Mouse (Mus musculus) heart, postnatal 25 days (tissue): ENCODE data around the gene Cyth2. TPM values are rescaled to one million over a fixed set of nuclear protein-coding genes. Genes with fewer than 3 reads are reported as not detected.

Source experiments
- DNase-seq: peaks from one replicate; pipeline ENCODE4 v3.0.0; 2022; ENCODE audit warnings: low spot score
- intact Hi-C: fragments of 180-260 bp; cut with DNase I; formaldehyde crosslinking; loops from one replicate; pipeline ENCODE4 v1.15.1; 2025
- total RNA-seq, 2 experiments: library from RNA; stranded (reverse); gene quantifications; 2 replicates each; pipeline ENCODE4 v1.2.3; 2021

The Cyth2 gene
- total RNA-seq, 2 experiments from 2014 or later, result 63.2 to 65.5 TPM

GRCm38 (mm10) chr7:45815323-45815983, 1.1 kb upstream of the Cyth2 start:
- DNase-seq, result no peak
- intact Hi-C loops, result no loop called here

DNA sequence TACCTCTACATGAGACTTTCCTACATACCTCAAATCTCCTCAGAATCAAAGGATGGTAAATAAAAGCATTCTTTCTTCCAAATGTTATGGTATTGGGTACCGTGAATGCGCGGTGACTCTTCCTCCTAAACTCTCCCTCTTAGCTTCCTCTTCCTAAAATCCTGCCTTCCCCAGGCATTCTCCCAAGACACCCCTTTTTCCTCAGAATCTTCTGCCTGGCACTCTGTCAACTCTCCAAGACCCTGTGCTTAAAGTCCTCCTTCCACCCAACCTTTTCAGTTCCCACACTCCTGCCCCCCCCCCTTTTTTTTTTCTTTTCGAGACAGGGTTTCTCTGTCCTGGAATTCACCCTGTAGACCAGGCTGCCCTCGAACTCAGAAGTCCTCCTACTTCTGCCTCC, 460 bp upstream of the Cyth2 start:
- DNase-seq, result no peak
- intact Hi-C loops, result no loop called here

DNA sequence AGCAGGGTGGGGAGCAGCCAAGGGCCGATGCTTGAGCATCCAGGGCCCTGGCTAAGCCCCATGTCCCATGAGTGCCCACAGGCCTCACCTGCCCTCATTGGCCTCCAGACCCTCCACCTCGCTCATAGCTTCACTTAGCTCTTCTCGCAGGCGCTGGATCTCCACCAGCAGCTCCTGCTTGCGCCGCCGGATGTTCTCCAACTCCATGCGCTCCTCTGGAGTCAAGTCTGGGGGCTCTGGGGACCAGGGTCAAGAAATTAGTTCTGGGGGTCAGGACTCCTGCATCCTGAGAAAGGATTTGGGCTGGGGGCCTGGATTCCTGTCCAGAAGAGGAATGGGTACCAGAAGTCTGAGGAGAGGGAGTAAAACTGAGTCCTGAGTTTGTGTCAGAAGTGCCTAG, 1.5 kb downstream of the Cyth2 start:
- DNase-seq, result no peak
- intact Hi-C loops, result loop anchor here (2.0 kb wide), 1 partner anchor 18 kb away; the partner anchor contains the start of gene Grwd1

- intact Hi-C loops, result no loop called here
- no peak for DNase-seq
These were observed 4.9 kb downstream of the Cyth2 start for GRCm38 (mm10) chr7:45809276-45810075.

DNA sequence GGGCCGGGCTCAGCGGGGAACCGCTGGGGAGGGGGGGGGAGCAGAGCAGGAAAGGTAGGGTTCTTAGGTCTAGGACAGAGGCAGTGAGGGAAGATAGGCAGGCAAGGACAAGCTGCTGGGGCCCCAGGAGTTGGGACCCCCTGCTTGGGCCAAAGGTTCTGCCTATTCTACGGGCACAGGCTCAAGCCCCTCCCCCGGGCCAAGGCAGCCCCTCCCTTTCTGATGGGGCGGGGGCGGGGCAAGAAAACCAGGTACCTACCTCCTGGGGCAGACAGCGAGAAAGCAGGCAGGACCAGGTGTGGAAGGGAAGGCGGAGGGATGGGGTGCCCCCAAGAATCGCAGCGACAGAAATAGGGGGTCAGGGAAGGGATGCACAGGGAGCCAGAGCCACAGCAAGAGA, 5.9 kb downstream of the Cyth2 start:
- intact Hi-C loops, result no loop called here
- DNase-seq, result no peak

- intact Hi-C loops, result no loop called here
These were observed 8.4 kb downstream of the Cyth2 start for GRCm38 (mm10) chr7:45805941-45806340.

DNA sequence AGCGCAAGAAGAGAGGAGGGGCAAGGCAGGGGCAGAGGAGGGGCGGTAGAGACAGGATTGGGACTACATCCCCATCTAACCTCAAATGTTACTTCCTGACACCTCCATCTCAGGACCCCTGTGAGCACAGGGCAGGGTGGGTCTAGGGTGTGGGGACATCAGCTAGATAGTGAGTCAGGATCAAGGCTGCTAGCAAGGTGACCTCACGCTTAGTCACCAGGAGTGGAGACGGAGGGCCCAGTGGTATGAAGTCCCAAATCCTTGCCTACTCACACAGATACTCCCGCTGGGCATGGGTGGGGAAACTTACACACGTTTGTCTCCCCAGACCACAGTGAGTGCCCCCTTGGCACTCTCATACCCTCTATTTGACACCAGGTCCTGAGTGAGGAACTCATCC, 11.8 kb downstream of the Cyth2 start:
- DNase-seq, result no peak
- intact Hi-C loops, result no loop called here

More at GRCm38 (mm10) chr7:45805941-45806340, 8.4 kb downstream of the Cyth2 start:
- DNase-seq, result no peak

DNA sequence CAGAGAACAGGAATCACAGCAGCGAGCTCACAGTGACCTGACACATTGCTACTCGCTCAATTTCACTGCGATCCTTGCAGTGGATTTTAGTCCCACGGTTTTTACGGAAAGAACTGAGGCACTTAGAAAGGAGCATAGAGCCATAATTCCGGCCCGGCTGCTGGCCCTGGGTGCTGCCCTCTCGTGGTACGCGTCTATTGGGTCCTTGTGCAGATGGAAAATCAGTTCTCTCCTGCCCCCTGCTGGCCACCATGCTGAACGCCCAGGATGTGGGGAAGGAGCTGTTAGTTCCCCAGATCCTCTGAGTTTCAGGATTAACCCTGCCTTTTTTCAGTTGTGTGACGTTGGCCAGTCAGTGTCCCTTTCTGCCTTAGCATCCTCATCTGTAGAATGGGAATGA, 13.0 kb downstream of the Cyth2 start:
- intact Hi-C loops, result loop anchor here (1.0 kb wide), 1 partner anchor 62 kb away; no protein-coding TSS in a partner anchor
- DNase-seq, result peak; percentile 71

DNA sequence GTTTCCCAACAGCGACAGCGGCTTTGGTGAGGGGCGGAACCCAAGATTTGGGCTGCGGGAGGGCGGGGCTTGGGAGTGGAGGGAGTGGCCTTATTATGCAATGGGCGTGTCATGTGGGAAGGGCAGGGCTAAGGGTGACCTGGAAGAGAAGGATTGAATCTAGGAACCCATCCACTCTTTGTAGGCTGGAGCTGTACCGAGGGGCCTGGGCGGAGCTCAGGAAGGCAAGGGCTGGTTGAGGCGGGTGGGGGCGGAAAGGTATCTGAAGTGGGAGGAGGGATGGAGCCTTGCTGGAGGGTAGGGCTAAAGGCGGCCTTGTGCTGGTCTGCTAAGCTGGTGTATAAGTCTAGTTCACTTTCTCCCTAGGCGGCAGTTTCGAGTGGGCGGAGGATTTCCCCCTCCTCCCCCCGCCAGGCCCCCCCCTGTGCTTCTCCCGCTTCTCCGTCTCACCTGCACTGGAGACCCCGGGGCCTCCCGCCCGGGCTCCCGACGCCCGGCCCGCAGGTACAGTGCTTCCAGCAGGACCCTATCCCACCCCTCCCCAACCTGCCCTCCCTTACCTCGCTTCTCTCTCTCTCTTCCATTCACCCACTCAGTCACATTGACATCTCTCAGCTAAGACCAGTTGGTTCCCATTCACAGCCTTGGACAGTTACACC, 13.7 kb downstream of the Cyth2 start:
- intact Hi-C loops, result loop anchor here (1.0 kb wide), 1 partner anchor 61 kb away; no protein-coding TSS in a partner anchor
- no peak for DNase-seq

DNA sequence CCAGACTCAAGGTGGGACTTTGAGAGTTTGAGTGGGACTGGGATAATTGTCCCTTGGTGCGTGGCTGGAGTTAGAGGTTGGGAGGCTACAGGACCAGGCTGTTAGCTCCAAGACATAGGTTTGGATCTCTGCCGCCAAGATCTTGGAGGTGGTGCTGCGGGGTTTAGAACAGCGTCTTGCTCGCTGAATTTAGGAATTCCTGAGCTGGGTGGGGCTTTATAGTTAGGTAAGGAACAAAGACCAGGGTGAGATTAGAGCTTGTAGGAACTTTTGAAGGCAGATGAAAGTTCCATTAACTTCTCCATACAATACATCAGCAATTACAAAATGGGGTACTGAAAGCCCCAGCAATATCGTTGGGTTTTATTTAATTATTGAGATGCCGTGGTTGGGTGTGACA, 14.4 kb downstream of the Cyth2 start:
- intact Hi-C loops, result no loop called here
- no peak for DNase-seq

DNA sequence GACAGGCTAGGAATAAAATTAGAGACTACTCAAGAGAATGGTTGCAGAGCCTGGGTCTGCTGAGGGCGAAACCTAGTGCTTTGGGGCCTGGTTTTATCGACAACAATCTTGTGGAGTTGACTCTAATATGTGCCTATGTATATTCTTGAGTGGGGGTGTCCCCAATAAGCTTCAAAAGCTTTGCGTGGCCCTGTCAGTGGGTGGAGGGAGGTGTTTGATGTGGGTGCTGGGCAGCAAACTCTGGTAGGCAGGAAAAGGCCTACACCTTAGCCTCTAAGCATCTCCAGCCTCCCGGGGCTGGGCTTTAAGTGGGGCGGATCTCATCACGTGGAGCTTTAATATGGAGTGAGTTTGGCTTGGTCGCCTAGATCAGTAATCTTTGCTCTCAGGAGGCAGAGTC, 15.4 kb downstream of the Cyth2 start:
- intact Hi-C loops, result no loop called here
- no peak for DNase-seq

GRCm38 (mm10) chr7:45798511-45798836, 15.9 kb downstream of the Cyth2 start:
- intact Hi-C loops, result no loop called here
- no peak for DNase-seq

DNA sequence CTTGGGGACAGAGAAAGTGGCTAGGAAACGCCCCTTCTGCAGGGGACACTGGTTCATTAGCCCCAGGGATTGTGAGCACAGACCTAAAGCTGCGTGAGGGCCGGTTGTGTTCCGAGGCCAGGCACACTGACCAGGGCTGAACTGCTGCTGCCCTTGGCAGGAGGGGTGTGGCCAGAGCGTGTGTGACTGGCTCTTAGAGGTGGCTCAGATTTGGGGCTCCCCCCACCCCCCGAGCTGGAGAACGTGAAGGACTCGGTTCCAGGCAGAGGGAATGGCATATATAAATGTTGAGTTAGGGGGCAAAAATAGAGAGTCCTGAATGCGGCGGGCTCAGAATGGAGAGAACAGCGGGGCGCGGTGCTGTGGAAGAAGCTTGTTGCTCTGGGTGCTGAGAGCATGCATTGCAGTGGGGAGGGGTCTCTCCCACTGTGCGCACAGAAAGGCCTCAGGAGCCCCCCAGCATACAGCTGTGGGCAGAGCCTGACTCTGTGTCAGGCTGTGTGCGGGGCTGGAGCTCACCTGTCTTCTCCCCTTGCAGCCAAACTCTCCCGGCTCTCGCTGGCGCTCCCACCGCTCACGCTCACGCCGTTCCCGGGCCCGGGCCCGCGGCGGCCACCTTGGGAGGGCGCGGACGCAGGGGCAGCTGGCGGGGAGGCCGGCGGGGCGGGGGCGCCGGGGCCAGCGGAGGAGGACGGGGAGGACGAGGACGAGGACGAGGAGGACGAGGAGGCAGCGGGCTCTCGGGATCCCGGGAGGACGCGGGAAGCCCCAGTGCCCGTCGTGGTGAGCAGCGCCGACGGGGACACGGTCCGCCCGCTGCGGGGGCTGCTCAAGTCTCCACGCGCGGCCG, 16.5 kb downstream of the Cyth2 start:
- intact Hi-C loops, result no loop called here
- no peak for DNase-seq

DNA sequence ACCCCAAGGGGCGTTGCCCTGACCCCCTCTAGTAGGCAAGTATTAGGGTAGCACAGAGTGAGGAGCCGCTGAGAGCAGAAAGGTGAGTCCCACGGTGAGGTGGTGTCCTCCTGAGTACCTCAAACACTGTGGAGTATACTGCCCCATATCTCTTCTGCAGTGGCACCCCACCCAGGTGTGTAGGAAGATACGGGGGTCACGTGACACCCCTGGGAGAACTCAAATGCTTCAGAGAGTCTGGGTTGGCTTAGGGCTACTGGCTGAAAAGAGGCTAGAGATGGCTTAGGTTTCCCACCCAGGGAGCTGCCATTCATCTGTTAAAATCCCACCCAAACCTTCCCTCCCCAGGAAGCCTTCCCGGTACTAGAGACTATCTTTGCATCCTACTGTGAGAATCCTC, 17.4 kb downstream of the Cyth2 start:
- no peak for DNase-seq
- intact Hi-C loops, result no loop called here

- intact Hi-C loops, result no loop called here
- no peak for DNase-seq
These were observed 19.4 kb downstream of the Cyth2 start for GRCm38 (mm10) chr7:45794971-45795370.

- no peak for DNase-seq
- intact Hi-C loops, result no loop called here
These were observed 20.3 kb downstream of the Cyth2 start for GRCm38 (mm10) chr7:45793969-45794585.

DNA sequence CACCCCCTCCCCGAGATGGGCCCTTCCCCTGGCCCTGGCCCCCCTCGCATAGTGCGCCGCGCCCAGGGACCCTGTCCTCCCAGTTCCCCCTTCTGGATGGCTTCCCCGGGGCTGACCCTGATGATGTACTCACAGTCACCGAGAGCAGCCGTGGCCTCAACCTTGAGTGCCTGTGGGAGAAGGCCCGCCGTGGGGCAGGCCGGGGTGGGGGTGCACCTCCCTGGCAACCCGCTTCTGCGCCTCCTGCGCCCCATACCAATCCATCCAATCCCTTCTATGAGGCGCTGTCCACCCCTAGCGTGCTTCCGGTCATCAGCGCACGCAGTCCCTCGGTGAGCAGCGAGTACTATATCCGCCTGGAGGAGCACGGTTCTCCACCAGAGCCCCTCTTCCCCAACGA, 21.1 kb downstream of the Cyth2 start:
- intact Hi-C loops, result no loop called here
- DNase-seq, result no peak

DNA sequence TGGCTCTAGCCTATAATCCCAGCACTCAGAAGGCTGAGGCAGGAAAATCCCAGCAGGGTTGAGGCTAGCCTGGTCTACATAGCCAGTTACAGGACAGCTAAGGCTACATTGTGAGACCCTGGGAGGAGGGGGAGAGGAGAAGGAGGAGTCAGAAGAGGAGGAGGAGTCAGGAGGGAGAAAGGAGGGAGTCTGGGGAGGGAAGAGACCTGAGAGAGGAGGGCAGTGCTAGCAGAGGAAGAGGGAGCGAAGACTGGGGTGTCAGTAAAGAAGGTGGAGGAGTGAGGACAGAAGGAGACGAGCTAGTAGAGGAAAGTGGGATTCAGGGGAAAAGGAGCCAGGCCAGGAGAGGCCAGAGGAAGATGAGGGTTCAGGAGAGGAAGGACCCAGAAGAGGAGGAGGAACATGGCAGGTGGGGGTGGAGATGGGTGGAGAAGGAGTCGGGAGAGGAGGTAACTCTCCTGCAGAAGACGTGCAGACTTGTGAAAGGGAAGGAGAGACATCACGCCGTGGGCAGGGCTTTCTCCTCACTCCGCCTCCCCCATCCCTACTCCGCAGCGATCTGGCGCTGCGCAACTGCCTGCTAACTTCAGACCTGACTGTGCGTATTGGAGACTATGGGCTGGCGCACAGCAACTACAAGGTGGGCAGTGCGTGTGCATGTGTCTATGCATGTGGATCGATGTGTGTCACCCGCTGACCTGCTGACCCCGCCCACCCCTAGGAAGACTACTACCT, 22.5 kb downstream of the Cyth2 start:
- no peak for DNase-seq
- intact Hi-C loops, result no loop called here

DNA sequence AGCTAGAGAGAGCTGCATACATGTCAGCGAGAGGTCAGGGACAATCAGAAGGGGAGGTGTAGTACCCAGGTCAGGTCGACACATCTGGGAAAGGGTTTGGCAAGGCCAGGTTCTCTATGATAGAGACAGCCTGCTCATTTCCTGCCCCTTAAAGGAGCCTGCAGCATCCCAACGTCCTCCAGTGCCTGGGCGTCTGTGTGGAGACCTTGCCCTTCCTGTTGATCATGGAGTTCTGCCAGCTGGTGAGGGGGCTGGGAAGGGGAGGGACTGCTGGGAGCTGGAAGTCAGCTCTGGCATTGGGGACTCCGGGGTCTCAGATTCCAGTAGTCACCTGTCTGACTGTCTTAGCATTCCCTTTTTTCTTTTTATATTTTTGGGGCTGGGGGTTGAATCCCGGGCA, 23.7 kb downstream of the Cyth2 start:
- no peak for DNase-seq
- intact Hi-C loops, result no loop called here
